Mouse (Mus musculus) gonadal fat pad, adult 2 months (tissue): Measurements from ENCODE around the gene Tyw1. TPM values are rescaled to one million over a fixed set of nuclear protein-coding genes. Genes with fewer than 3 reads are reported as not detected.

Experiments used
- polyA plus RNA-seq: library from polyadenylated mRNA; depleted of rRNA; stranded (reverse); fragments of >200 nt; gene quantifications from 2 replicates; pipeline ENCODE4 v1.2.3, GENCODE M21; 2012; rRNA removed

Gene Tyw1
- polyA plus RNA-seq, 1 experiment = 15.7 TPM

Other genes starting within 250 kb of the Tyw1 start
- gene Asl, start 226.4 kb upstream of the Tyw1 start, polyA plus RNA-seq = 90.2 and 116 TPM in 2 replicates
- gene Crcp, start 226.3 kb upstream of the Tyw1 start, polyA plus RNA-seq = 17.4 and 19.0 TPM in 2 replicates
- 19.1 and 22.2 TPM in 2 replicates for gene Tpst1, start 182.3 kb upstream of the Tyw1 start, polyA plus RNA-seq
- 8.4 and 9.7 TPM in 2 replicates for gene Kctd7, start 110.8 kb upstream of the Tyw1 start, polyA plus RNA-seq
- gene Rabgef1, start 83.8 kb upstream of the Tyw1 start, polyA plus RNA-seq = 18.8 and 23.7 TPM in 2 replicates
- gene Tmem248, start 38.5 kb upstream of the Tyw1 start, polyA plus RNA-seq = 39.7 and 55.6 TPM in 2 replicates
- 37.0 and 37.5 TPM in 2 replicates for gene Sbds, start 89 bp upstream of the Tyw1 start, polyA plus RNA-seq
- gene Caln1, start 113.8 kb downstream of the Tyw1 start, polyA plus RNA-seq = 0.12 and 0.36 TPM in 2 replicates
- gene A330070K13Rik, start 129.0 kb downstream of the Tyw1 start, polyA plus RNA-seq = not detected in 2 replicates